Mouse (Mus musculus) forebrain, embryonic 12.5 days (tissue): ENCODE results near the gene Gm4767. TPM values are rescaled to one million over a fixed set of nuclear protein-coding genes. Genes with fewer than 3 reads are reported as not detected.
"Not testable (repeated sequence)": the region's sequence is repeated elsewhere in the genome, so short reads cannot be mapped to it uniquely, and the experiment has no call there.

Source experiments
- ATAC-seq: fragments of 200-750 bp; cut with Nextera tagmentation; 2 replicates; pipeline ENCODE4 v1.8.0; 2017; ENCODE audit warnings: moderate TSS enrichment; ENCODE audit not compliant: low FRiP score
- H3K27ac ChIP-seq: fragments of 300-500 bp; sonication (generic); 2 replicates; pipeline ENCODE4 v1.5.1; 2016; ENCODE audit warnings: mild to moderate bottlenecking
- H3K27me3 ChIP-seq: fragments of 300-500 bp; sonication (generic); 2 replicates; pipeline ENCODE4 v1.6.1; 2016; ENCODE audit warnings: mild to moderate bottlenecking
- H3K36me3 ChIP-seq: fragments of 300-500 bp; sonication (generic); replicated peaks from 2 replicates; pipeline ENCODE4 v1.6.1; 2016; ENCODE audit warnings: mild to moderate bottlenecking
- H3K4me1 ChIP-seq: fragments of 300-500 bp; sonication (generic); 2 replicates; pipeline ENCODE4 v1.6.1; 2016
- H3K4me2 ChIP-seq: fragments of 300-500 bp; sonication (generic); 2 replicates; pipeline ENCODE4 v1.6.1; 2016; ENCODE audit warnings: mild to moderate bottlenecking, moderate library complexity
- H3K4me3 ChIP-seq: fragments of 300-500 bp; sonication (generic); replicated peaks from 2 replicates; pipeline ENCODE4 v1.5.1; 2016; ENCODE audit warnings: mild to moderate bottlenecking
- H3K9ac ChIP-seq: fragments of 300-500 bp; sonication (generic); 2 replicates; pipeline ENCODE4 v1.6.1; 2016; ENCODE audit warnings: mild to moderate bottlenecking
- H3K9me3 ChIP-seq: fragments of 300-500 bp; sonication (generic); 2 replicates; pipeline ENCODE4 v1.6.1; 2016
- WGBS: fragments of 180-500 bp; shearing (Covaris S2); methylation state at CpG from one replicate; pipeline ENCODE4 v1.1.7; 2016; 5-methylcytosine and 5-hydroxymethylcytosine counted together
- polyA plus RNA-seq: library from polyadenylated mRNA; unstranded; fragments of >200 nt; fragmentation: Nextera tagmentation; extraction: Ambion mirVana; gene quantifications from 2 replicates; pipeline ENCODE4 v1.2.1, GENCODE M21; 2016

Gm4767 gene
- 2.6 and 2.7 TPM in 2 replicates for polyA plus RNA-seq

- ATAC-seq, H3K4me2 ChIP-seq, H3K4me3 ChIP-seq, H3K27ac ChIP-seq, H3K4me1 ChIP-seq, H3K9ac ChIP-seq, H3K36me3 ChIP-seq, H3K27me3 ChIP-seq, H3K9me3 ChIP-seq: not testable (repeated sequence)
- 28% methylated on average over 14 of the region's 20 CpGs for WGBS
Measured at GRCm38 (mm10) chr10:81811899-81812298, at the start of gene Gm4767. Gene Gm4767 (plus strand): TSS chr10:81812186.

- no CpG with 5 or more reads among the region's 43 CpGs for WGBS
Measured at GRCm38 (mm10) chr10:81770506-81771403, 41.2 kb upstream of the Gm4767 start, which contains the start of gene Gm3055. Gene Gm3055 (minus strand): TSS chr10:81771161.

GRCm38 (mm10) chr10:81771404-81771777 is 40.6 kb upstream of the Gm4767 start:
- H3K9ac ChIP-seq, H3K36me3 ChIP-seq, H3K9me3 ChIP-seq, H3K4me2 ChIP-seq, H3K27ac ChIP-seq, H3K4me3 ChIP-seq, H3K4me1 ChIP-seq, H3K27me3 ChIP-seq: not testable (repeated sequence)
- WGBS, result no CpG with 5 or more reads among the region's 3 CpGs
- ATAC-seq, result peak; percentile 62

More at GRCm38 (mm10) chr10:81770506-81771403, 41.2 kb upstream of the Gm4767 start, which contains the start of gene Gm3055:
- H3K27me3 ChIP-seq, H3K4me1 ChIP-seq, H3K9ac ChIP-seq, H3K36me3 ChIP-seq, H3K9me3 ChIP-seq, H3K4me2 ChIP-seq, H3K4me3 ChIP-seq, H3K27ac ChIP-seq: not testable (repeated sequence)
- ATAC-seq, result peak; percentile 99

- not testable (repeated sequence) for H3K9ac ChIP-seq, H3K4me3 ChIP-seq, H3K4me2 ChIP-seq, H3K4me1 ChIP-seq, H3K27me3 ChIP-seq, H3K27ac ChIP-seq, H3K36me3 ChIP-seq, H3K9me3 ChIP-seq, ATAC-seq
- no CpG with 5 or more reads among the region's 18 CpGs for WGBS
Measured at GRCm38 (mm10) chr10:81846219-81846618, 34.2 kb downstream of the Gm4767 start.

- peak; percentile 100 for ATAC-seq
- not testable (repeated sequence) for H3K9ac ChIP-seq, H3K27me3 ChIP-seq, H3K9me3 ChIP-seq, H3K27ac ChIP-seq, H3K4me3 ChIP-seq, H3K4me2 ChIP-seq, H3K4me1 ChIP-seq, H3K36me3 ChIP-seq
- 25% methylated on average over 5 of the region's 49 CpGs for WGBS
Measured at GRCm38 (mm10) chr10:81863409-81864407, 51.7 kb downstream of the Gm4767 start, which contains the start of gene Gm32687. Gene Gm32687 (plus strand): TSS chr10:81863934.

Other genes with a start within 250 kb of the Gm4767 start
- gene Tle2, start 237.6 kb upstream of the Gm4767 start, polyA plus RNA-seq, result 14.3 and 16.5 TPM in 2 replicates
- 3.1 and 4.3 TPM in 2 replicates for gene Tle6, start 211.1 kb upstream of the Gm4767 start, polyA plus RNA-seq
- gene BC025920, start 205.9 kb upstream of the Gm4767 start, polyA plus RNA-seq, result 2.2 and 2.7 TPM in 2 replicates
- 50.7 and 52.6 TPM in 2 replicates for gene Sirt6, start 184.4 kb upstream of the Gm4767 start, polyA plus RNA-seq
- gene Ankrd24, start 183.6 kb upstream of the Gm4767 start, polyA plus RNA-seq, result 6.2 and 7.4 TPM in 2 replicates
- 4.3 and 4.5 TPM in 2 replicates for gene Gm10778, start 163.1 kb upstream of the Gm4767 start, polyA plus RNA-seq
- gene Zfp433, start 107.4 kb upstream of the Gm4767 start, polyA plus RNA-seq, result 19.1 and 24.6 TPM in 2 replicates
- gene Gm3055, start 41.0 kb upstream of the Gm4767 start, polyA plus RNA-seq, result 14.2 and 15.5 TPM in 2 replicates
- 8.5 and 10.7 TPM in 2 replicates for gene Gm32687, start 51.7 kb downstream of the Gm4767 start, polyA plus RNA-seq
- 5.0 and 5.3 TPM in 2 replicates for gene Zfp781, start 118.3 kb downstream of the Gm4767 start, polyA plus RNA-seq
- 14.9 and 15.6 TPM in 2 replicates for gene Zfp873, start 235.9 kb downstream of the Gm4767 start, polyA plus RNA-seq